Mouse (Mus musculus): ENCODE measurements around the gene Pigo.

DNA sequence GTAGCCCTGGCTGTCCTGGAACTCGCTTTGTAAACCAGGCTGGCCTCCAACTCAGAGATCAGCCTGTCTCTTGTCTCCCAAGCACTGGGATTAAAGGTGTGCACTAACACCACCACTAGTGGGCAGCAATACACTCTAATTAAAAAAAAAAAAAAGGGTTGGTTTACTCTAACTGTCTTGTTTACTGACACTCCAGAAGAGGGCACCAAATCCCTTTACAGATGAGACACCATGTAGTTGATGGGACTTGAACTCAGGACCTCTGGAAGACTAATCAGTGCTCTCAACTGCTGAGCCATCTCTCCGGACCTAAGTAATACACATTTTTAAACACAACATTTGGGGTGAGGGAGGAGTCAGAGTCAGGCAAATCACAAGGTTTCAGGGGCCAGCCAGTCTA is 19.9 kb downstream of the Pigo start:
- peak; percentile 29 for TF ChIP-seq CTCF (IDR thresholded peaks at IDR 0.05; ENCODE audit: extremely low read depth, insufficient read depth, low read length)
- no peak for TF ChIP-seq POLR2A (IDR thresholded peaks at IDR 0.05; ENCODE audit: extremely low read depth, insufficient read depth, low read length)
